Mouse (Mus musculus) bone marrow macrophage, adult 2 months (primary cell): Measurements from ENCODE around the gene Gm20532.

Experiments used
- CTCF ChIP-seq: IDR thresholded peaks from 2 replicates; pipeline ENCODE4 v1.5.1; 2012; ENCODE audit warnings: low read depth, mild to moderate bottlenecking, low read length, moderate library complexity
- POLR2A ChIP-seq: IDR thresholded peaks from 2 replicates; pipeline ENCODE4 v1.6.1; 2012; ENCODE audit warnings: mild to moderate bottlenecking, low read depth, low read length, borderline replicate concordance

DNA sequence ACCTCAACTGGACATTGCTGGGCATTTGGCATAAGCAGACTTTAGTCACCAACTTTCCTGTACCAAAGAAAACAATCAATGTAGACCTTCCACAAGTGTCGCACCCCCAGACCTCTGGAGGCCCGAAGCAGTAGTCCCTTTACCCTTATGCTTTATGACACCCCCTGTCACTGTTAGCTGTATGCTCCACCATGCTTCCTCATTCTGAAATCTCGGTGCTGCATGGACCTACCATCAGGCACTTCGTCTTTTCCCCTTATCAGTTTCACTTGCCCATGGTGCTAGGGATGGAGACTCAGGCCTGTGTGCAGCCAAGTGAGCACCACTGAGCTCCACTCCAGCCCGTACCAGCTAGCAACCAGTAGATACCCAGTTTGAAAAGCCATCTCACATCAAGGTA lies 51.6 kb downstream of the Gm20532 start:
- no peak for TF ChIP-seq POLR2A
- no peak for TF ChIP-seq CTCF
